Mouse (Mus musculus) 416B (cell line): ENCODE data around the gene Vmn1r135.
"Not testable (repeated sequence)": the region's sequence is repeated elsewhere in the genome, so short reads cannot be mapped to it uniquely, and the experiment has no call there.

Experiments
- DNase-seq: peaks from one replicate; pipeline ENCODE4 v3.0.0; 2011; ENCODE audit warnings: low read depth

Vmn1r135 gene

GRCm38 (mm10) chr7:21832051-21832450 lies at the start of gene Vmn1r135:
TSS of gene Vmn1r135 (plus strand) at chr7:21832351.
- DNase-seq: not testable (repeated sequence)

- not testable (repeated sequence) for DNase-seq
These were observed 35.5 kb upstream of the Vmn1r135 start, which contains the start of gene Gm4177 for GRCm38 (mm10) chr7:21796628-21797027. TSS of gene Gm4177 (minus strand) at chr7:21796728.

DNA sequence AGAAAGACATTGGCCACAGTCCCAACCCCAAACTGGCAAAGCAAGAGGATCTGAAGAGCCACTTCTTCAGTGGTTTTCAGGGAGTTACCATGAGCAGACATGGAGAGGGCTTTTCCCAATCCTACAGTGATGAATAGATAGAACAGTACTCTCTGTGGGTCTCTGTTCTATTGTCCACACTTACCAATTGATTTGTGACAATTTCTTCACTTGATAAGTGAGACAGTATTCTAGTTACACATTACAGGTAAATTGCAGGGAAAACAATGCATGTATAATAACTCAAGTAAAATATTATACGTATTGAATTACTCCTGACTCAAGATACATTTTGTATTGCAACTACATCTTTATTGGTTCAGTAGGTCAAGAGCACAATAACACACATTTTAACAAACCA lies 12.0 kb downstream of the Vmn1r135 start, which contains the start of gene Gm5725:
TSS of gene Gm5725 (minus strand) at position 101 of the 400 bp plus-strand sequence.
- DNase-seq: not testable (repeated sequence)
